Mouse (Mus musculus) heart, embryonic 12.5 days (tissue): ENCODE results near the gene Ccr1l1. TPM values are rescaled to one million over a fixed set of nuclear protein-coding genes. Genes with fewer than 3 reads are reported as not detected.

ENCODE experiments used
- ATAC-seq: fragments of 200-750 bp; cut with Nextera tagmentation; 2 replicates; pipeline ENCODE4 v1.8.0; 2017; ENCODE audit warnings: moderate TSS enrichment, moderate library complexity; ENCODE audit not compliant: insufficient number of reproducible peaks, low FRiP score
- H3K27ac ChIP-seq: fragments of 300-500 bp; sonication (generic); 2 replicates; pipeline ENCODE4 v1.5.1; 2016; ENCODE audit warnings: mild to moderate bottlenecking, moderate library complexity; ENCODE audit not compliant: poor library complexity, severe bottlenecking
- H3K27me3 ChIP-seq: fragments of 300-500 bp; sonication (generic); replicated peaks from 2 replicates; pipeline ENCODE4 v1.6.1; 2016; ENCODE audit warnings: mild to moderate bottlenecking, moderate library complexity
- H3K36me3 ChIP-seq: fragments of 300-500 bp; sonication (generic); 2 replicates; pipeline ENCODE4 v1.6.1; 2016; ENCODE audit warnings: mild to moderate bottlenecking, moderate library complexity
- H3K4me1 ChIP-seq: fragments of 300-500 bp; sonication (generic); replicated peaks from 2 replicates; pipeline ENCODE4 v1.6.1; 2016; ENCODE audit warnings: mild to moderate bottlenecking
- H3K4me2 ChIP-seq: fragments of 300-500 bp; sonication (generic); 2 replicates; pipeline ENCODE4 v1.6.1; 2016; ENCODE audit warnings: mild to moderate bottlenecking, moderate library complexity
- H3K4me3 ChIP-seq: fragments of 300-500 bp; sonication (generic); 2 replicates; pipeline ENCODE4 v1.5.1; 2016; ENCODE audit warnings: mild to moderate bottlenecking
- H3K9ac ChIP-seq: fragments of 300-500 bp; sonication (generic); 2 replicates; pipeline ENCODE4 v1.6.1; 2016; ENCODE audit warnings: mild to moderate bottlenecking, moderate library complexity
- H3K9me3 ChIP-seq: fragments of 300-500 bp; sonication (generic); replicated peaks from 2 replicates; pipeline ENCODE4 v1.6.1; 2016; ENCODE audit warnings: mild to moderate bottlenecking, moderate library complexity
- WGBS: fragments of 180-500 bp; shearing (Covaris S2); methylation state at CpG from one replicate; pipeline ENCODE4 v1.1.7; 2016; 5-methylcytosine and 5-hydroxymethylcytosine counted together
- polyA plus RNA-seq: library from polyadenylated mRNA; unstranded; fragments of >200 nt; fragmentation: Nextera tagmentation; extraction: Ambion mirVana; gene quantifications from 2 replicates; pipeline ENCODE4 v1.2.1, GENCODE M21; 2016

Ccr1l1 gene
- not detected in 2 replicates for polyA plus RNA-seq

- no peak within 1 kb of the TSS for H3K4me3 ChIP-seq
- no peak within 1 kb of the TSS for H3K9ac ChIP-seq
- H3K9me3 ChIP-seq = no peaks in the 10 kb centered on the region
- no peaks in the 10 kb centered on the region for H3K36me3 ChIP-seq
- ATAC-seq = no peak
- H3K27me3 ChIP-seq = no peaks in the 10 kb centered on the region
- no peak within 1 kb of the TSS for H3K27ac ChIP-seq
- H3K4me1 ChIP-seq = no peaks in the 10 kb centered on the region
- no peak within 1 kb of the TSS for H3K4me2 ChIP-seq
- 70% methylated on average over 1 of the region's 1 CpGs for WGBS
Measured at GRCm38 (mm10) chr9:123978308-123978707, at the start of gene Ccr1l1. Gene Ccr1l1 (minus strand): TSS chr9:123978408.

- no peaks in the 10 kb centered on the region for H3K36me3 ChIP-seq
- no peak within 1 kb of the TSS for H3K9ac ChIP-seq
- WGBS = 85% methylated on average over 1 of the region's 1 CpGs
- H3K27ac ChIP-seq = no peak within 1 kb of the TSS
- no peak within 1 kb of the TSS for H3K4me2 ChIP-seq
- no peaks in the 10 kb centered on the region for H3K9me3 ChIP-seq
- ATAC-seq = no peak
- no peaks in the 10 kb centered on the region for H3K4me1 ChIP-seq
- no peak within 1 kb of the TSS for H3K4me3 ChIP-seq
- no peaks in the 10 kb centered on the region for H3K27me3 ChIP-seq
Measured at GRCm38 (mm10) chr9:124021672-124022071, 43.5 kb upstream of the Ccr1l1 start, which contains the start of gene Ccr3. Gene Ccr3 (plus strand): TSS chr9:124021972.

DNA sequence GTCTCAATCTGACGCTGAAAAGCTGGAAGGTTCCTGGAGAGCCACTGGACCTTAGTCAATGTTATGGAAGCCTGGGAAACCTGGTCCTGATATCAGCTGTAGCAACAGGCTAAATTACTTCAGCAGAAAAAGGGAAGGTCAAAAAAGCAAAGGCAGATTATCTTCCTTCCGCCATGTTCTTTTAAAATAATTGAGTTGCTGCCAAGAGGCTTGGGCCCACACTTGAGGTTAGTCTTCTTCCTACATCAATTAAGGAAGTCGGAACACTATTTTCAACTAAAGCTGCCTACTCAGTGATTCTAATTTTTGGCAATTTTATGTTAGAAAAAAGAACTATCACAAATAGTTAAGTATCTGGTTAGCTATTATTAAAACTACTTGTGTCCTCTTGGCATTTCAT lies 41.7 kb upstream of the Ccr1l1 start:
- Histone ChIP-seq H3K27ac (no peak overlapping the region), H3K4me3 (no peak overlapping the region), H3K36me3 (no peaks in the 10 kb centered on the region), H3K9ac (no peak overlapping the region), H3K9me3 (no peaks in the 10 kb centered on the region), H3K4me1 (no peaks in the 10 kb centered on the region), H3K27me3 (no peaks in the 10 kb centered on the region), H3K4me2 (no peak overlapping the region)
- WGBS = 67% methylated on average over 3 of the region's 3 CpGs
- no peak for ATAC-seq

GRCm38 (mm10) chr9:124016048-124016447 lies 37.8 kb upstream of the Ccr1l1 start:
- Histone ChIP-seq H3K9me3 (no peaks in the 10 kb centered on the region), H3K4me3 (no peak overlapping the region), H3K4me1 (no peaks in the 10 kb centered on the region), H3K4me2 (no peak overlapping the region), H3K27ac (no peak overlapping the region), H3K27me3 (no peaks in the 10 kb centered on the region), H3K9ac (no peak overlapping the region), H3K36me3 (no peaks in the 10 kb centered on the region)
- no peak for ATAC-seq
- 45% methylated on average over 2 of the region's 2 CpGs for WGBS

- no peak overlapping the region for H3K27ac ChIP-seq
- H3K9ac ChIP-seq = no peak overlapping the region
- no peaks in the 10 kb centered on the region for H3K4me1 ChIP-seq
- no peaks in the 10 kb centered on the region for H3K36me3 ChIP-seq
- H3K4me3 ChIP-seq = no peak overlapping the region
- ATAC-seq = no peak
- 78% methylated on average over 2 of the region's 2 CpGs for WGBS
- H3K4me2 ChIP-seq = no peak overlapping the region
- no peaks in the 10 kb centered on the region for H3K27me3 ChIP-seq
- no peaks in the 10 kb centered on the region for H3K9me3 ChIP-seq
Measured at GRCm38 (mm10) chr9:124014985-124015652, 36.9 kb upstream of the Ccr1l1 start.

GRCm38 (mm10) chr9:124013270-124013669 lies 35.1 kb upstream of the Ccr1l1 start:
- H3K4me2 ChIP-seq = no peak overlapping the region
- ATAC-seq = no peak
- H3K36me3 ChIP-seq = no peaks in the 10 kb centered on the region
- no peak overlapping the region for H3K4me3 ChIP-seq
- H3K4me1 ChIP-seq = no peaks in the 10 kb centered on the region
- no peak overlapping the region for H3K9ac ChIP-seq
- no peak overlapping the region for H3K27ac ChIP-seq
- H3K9me3 ChIP-seq = no peaks in the 10 kb centered on the region
- 77% methylated on average over 3 of the region's 3 CpGs for WGBS
- no peaks in the 10 kb centered on the region for H3K27me3 ChIP-seq

- no peak overlapping the region for H3K4me2 ChIP-seq
- H3K27me3 ChIP-seq = no peaks in the 10 kb centered on the region
- H3K4me1 ChIP-seq = no peaks in the 10 kb centered on the region
- no peak for ATAC-seq
- H3K4me3 ChIP-seq = no peak overlapping the region
- no peak overlapping the region for H3K27ac ChIP-seq
- no peaks in the 10 kb centered on the region for H3K36me3 ChIP-seq
- H3K9ac ChIP-seq = no peak overlapping the region
- WGBS = 59% methylated on average over 2 of the region's 2 CpGs
- no peaks in the 10 kb centered on the region for H3K9me3 ChIP-seq
Measured at GRCm38 (mm10) chr9:124012691-124013090, 34.5 kb upstream of the Ccr1l1 start.

DNA sequence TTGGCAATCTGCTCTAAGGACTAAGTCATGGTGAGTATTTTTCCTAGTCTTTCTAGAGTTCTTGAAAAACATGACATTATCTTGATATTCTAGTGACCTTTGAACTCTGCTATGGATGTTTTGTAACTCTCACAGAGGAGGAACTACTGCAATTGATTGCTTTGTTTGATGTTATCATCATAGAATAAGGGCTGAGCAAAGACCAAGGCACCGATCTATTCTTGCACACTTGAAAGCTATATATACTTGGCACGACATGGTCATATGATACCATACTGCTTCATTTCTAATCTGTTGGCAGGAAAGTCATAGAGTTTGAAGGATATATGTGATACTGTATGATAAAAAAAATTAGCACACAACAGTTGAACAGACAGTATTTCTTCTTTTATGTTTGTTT lies 21.6 kb upstream of the Ccr1l1 start:
- Histone ChIP-seq H3K27me3 (no peaks in the 10 kb centered on the region), H3K4me1 (no peaks in the 10 kb centered on the region), H3K9me3 (no peaks in the 10 kb centered on the region), H3K4me2 (no peak overlapping the region), H3K4me3 (no peak overlapping the region), H3K36me3 (no peaks in the 10 kb centered on the region), H3K9ac (no peak overlapping the region), H3K27ac (no peak overlapping the region)
- ATAC-seq = no peak
- WGBS = 74% methylated on average over 2 of the region's 2 CpGs

DNA sequence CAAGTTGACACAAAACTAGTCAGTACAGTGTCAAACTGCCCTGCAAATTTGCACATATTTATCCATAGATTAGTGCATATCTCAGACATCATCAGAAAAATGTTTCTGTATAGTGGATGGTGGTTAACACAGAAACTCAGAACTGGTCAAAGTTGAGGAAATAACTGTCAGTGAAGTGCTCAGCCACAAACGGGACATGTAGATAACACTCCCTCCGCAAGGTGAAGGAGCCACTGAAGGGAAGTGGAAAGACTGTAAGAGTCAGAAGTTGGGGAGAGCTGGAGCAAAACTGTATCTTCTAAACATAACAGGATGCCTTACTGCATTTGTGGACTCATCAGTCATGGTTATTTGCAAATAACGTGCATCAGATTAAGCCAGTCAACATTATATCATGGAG lies 19.5 kb upstream of the Ccr1l1 start:
- no peak overlapping the region for H3K27ac ChIP-seq
- H3K4me2 ChIP-seq = no peak overlapping the region
- no peaks in the 10 kb centered on the region for H3K36me3 ChIP-seq
- WGBS = 36% methylated on average over 3 of the region's 3 CpGs
- H3K9me3 ChIP-seq = no peaks in the 10 kb centered on the region
- H3K9ac ChIP-seq = no peak overlapping the region
- H3K27me3 ChIP-seq = no peaks in the 10 kb centered on the region
- no peak for ATAC-seq
- H3K4me1 ChIP-seq = no peaks in the 10 kb centered on the region
- H3K4me3 ChIP-seq = no peak overlapping the region

GRCm38 (mm10) chr9:123991312-123991906 lies 13.2 kb upstream of the Ccr1l1 start:
- H3K36me3 ChIP-seq = no peaks in the 10 kb centered on the region
- H3K9me3 ChIP-seq = no peaks in the 10 kb centered on the region
- no peaks in the 10 kb centered on the region for H3K27me3 ChIP-seq
- no peaks in the 10 kb centered on the region for H3K4me1 ChIP-seq
- no peak overlapping the region for H3K4me2 ChIP-seq
- WGBS = 17% methylated on average over 1 of the region's 1 CpGs
- H3K9ac ChIP-seq = no peak overlapping the region
- no peak overlapping the region for H3K27ac ChIP-seq
- no peak overlapping the region for H3K4me3 ChIP-seq
- ATAC-seq = no peak

DNA sequence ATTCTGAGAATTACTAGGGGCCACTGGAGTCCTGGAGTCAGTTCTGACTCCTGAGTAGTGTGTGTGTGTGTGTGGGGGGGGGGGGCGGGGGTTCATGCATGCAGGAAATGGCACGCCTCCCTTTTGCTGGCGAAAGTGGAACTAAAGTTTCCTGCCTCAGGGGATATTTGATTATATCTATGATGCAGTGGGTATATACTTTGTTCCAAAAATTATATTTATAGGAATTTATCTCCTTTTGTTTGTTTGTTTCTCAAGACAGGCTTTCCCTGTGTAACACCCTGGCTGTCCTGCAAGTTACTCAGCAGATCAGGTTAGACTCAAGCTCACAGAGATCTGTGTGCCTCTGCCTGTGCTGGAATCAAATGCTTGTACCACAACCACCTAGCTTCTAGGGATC lies 11.5 kb upstream of the Ccr1l1 start:
- WGBS = 65% methylated on average over 3 of the region's 3 CpGs
- no peak overlapping the region for H3K27ac ChIP-seq
- no peaks in the 10 kb centered on the region for H3K36me3 ChIP-seq
- H3K9ac ChIP-seq = no peak overlapping the region
- no peak overlapping the region for H3K4me2 ChIP-seq
- H3K27me3 ChIP-seq = no peaks in the 10 kb centered on the region
- ATAC-seq = no peak
- H3K9me3 ChIP-seq = no peaks in the 10 kb centered on the region
- H3K4me3 ChIP-seq = no peak overlapping the region
- H3K4me1 ChIP-seq = no peaks in the 10 kb centered on the region

- Histone ChIP-seq H3K36me3 (no peaks in the 10 kb centered on the region), H3K9me3 (no peaks in the 10 kb centered on the region), H3K4me2 (no peak overlapping the region), H3K4me1 (no peaks in the 10 kb centered on the region), H3K27me3 (no peaks in the 10 kb centered on the region), H3K4me3 (no peak overlapping the region), H3K27ac (no peak overlapping the region), H3K9ac (no peak overlapping the region)
- ATAC-seq = no peak
- WGBS = 71% methylated on average over 2 of the region's 2 CpGs
Measured at GRCm38 (mm10) chr9:123986217-123986616, 8.0 kb upstream of the Ccr1l1 start.
